Mouse (Mus musculus) kidney, adult 11 months (tissue): Measurements from ENCODE around the gene Hist1h1c.
"Not testable (repeated sequence)": the region's sequence is repeated elsewhere in the genome, so short reads cannot be mapped to it uniquely, and the experiment has no call there.

Experiments used
- DNase-seq: peaks from one replicate; pipeline ENCODE4 v3.0.0; 2022

Hist1h1c gene

GRCm38 (mm10) chr13:23761871-23762821 lies 23.5 kb downstream of the Hist1h1c start, which contains the start of gene Hist1h3a:
Gene Hist1h3a (minus strand): TSS chr13:23762386.
- peak; percentile 40 for DNase-seq

GRCm38 (mm10) chr13:23763242-23763585 lies 24.6 kb downstream of the Hist1h1c start:
- no peak for DNase-seq

- DNase-seq, result peak; percentile 76
These were observed 25.1 kb downstream of the Hist1h1c start, which contains the start of gene Hist1h1a for GRCm38 (mm10) chr13:23763586-23764323. Gene Hist1h1a (plus strand): TSS chr13:23763666.

- DNase-seq, result no peak
These were observed 25.9 kb downstream of the Hist1h1c start for GRCm38 (mm10) chr13:23764324-23765171.

- no peak for DNase-seq
These were observed 26.5 kb downstream of the Hist1h1c start for GRCm38 (mm10) chr13:23765172-23765513.

- DNase-seq, result no peak
These were observed 28.2 kb downstream of the Hist1h1c start for GRCm38 (mm10) chr13:23766772-23767171.

GRCm38 (mm10) chr13:23768834-23769397 lies 30.3 kb downstream of the Hist1h1c start:
- no peak for DNase-seq

GRCm38 (mm10) chr13:23769613-23770012 lies 31.0 kb downstream of the Hist1h1c start, which contains the start of gene Trim38:
Gene Trim38 (plus strand): TSS chr13:23769913.
- DNase-seq, result not testable (repeated sequence)

- DNase-seq, result no peak
These were observed 34.1 kb downstream of the Hist1h1c start for GRCm38 (mm10) chr13:23772561-23773313.

GRCm38 (mm10) chr13:23778339-23778738 lies 39.7 kb downstream of the Hist1h1c start:
- DNase-seq, result no peak

GRCm38 (mm10) chr13:23779025-23779424 lies 40.4 kb downstream of the Hist1h1c start:
- DNase-seq, result no peak
